Mouse (Mus musculus) E14TG2a.4 (cell line): ENCODE measurements at regions not wholly inside any gene's neighbourhood (a gene's known extent, or its start where the extent isn't known, plus 50 kb on each side); places are given as distances from the start of the nearest gene placed in this dataset.

Experiments used
- H3K27me3 ChIP-seq: 2 replicates; pipeline ENCODE4 v1.6.1; 2014; ENCODE audit warnings: low read length, control low read depth; ENCODE audit not compliant: insufficient read depth
- H3K36me3 ChIP-seq: 2 replicates; pipeline ENCODE4 v1.6.1; 2014; ENCODE audit warnings: low read length, control low read depth; ENCODE audit not compliant: insufficient read depth
- H3K4me1 ChIP-seq: replicated peaks from 2 replicates; pipeline ENCODE4 v1.6.1; 2014; ENCODE audit warnings: low read depth, low read length, control low read depth
- H3K4me3 ChIP-seq: replicated peaks from 2 replicates; pipeline ENCODE4 v1.5.1; 2014; ENCODE audit warnings: mild to moderate bottlenecking, low read length
- H3K9me3 ChIP-seq: 2 replicates; pipeline ENCODE4 v1.6.1; 2014; ENCODE audit warnings: low read length, control low read depth
- CTCF ChIP-seq: conservative IDR thresholded peaks from 2 replicates; pipeline ENCODE4 v1.5.1; 2014; ENCODE audit warnings: low read length
- NANOG ChIP-seq: IDR thresholded peaks from 2 replicates; pipeline ENCODE4 v1.6.1; 2014; ENCODE audit warnings: borderline replicate concordance, low read length, mixed read lengths
- POU5F1 ChIP-seq: IDR thresholded peaks from 2 replicates; pipeline ENCODE4 v1.6.1; 2014; ENCODE audit warnings: low read length, borderline replicate concordance

DNA sequence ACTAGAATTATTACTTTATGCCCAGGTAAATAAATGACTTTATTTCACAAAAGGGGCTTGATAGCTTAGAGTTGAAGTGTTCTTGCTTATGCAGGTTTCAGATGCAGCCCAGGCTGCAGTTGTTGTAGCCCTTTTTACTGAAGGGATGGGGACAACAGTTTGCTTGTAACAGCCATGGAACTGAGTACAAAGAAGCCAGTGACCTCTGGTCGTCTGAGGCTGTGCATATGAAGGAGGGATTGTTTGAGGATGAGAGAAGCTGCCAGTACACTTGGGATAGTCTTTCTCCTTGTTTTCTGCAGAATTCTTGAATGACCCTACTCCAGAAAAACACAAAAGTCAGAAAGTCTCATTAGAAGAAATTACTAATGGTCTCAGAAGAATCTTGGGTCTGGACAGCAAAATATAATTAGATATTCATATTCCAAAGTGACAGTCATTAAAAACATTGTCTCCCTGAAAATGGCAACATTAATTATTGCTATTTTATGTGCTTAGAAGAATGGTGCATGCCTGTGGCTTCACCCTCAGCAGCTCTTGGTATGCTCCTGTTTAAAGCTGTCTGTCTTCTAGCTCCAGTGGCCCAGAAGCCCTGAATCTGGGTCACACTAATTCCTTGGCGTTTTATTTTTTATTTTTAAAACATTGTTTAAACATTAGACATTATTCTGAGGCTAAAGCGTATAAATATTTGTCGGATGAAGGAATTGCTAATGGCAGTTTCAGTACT, 61.9 kb upstream of the Arhgap32 start:
- Histone ChIP-seq H3K9me3 (no peaks in the 10 kb centered on the region), H3K4me3 (no peak overlapping the region), H3K4me1 (peaks cover 16% of the 10 kb centered on the region), H3K27me3 (no peaks in the 10 kb centered on the region), H3K36me3 (no peaks in the 10 kb centered on the region)
- no peak for TF ChIP-seq POU5F1
- TF ChIP-seq NANOG, result no peak
- TF ChIP-seq CTCF, result no peak

- no peaks in the 10 kb centered on the region for H3K36me3 ChIP-seq
Observed at GRCm38 (mm10) chr9:32057427-32058115, 58.4 kb upstream of the Arhgap32 start.

DNA sequence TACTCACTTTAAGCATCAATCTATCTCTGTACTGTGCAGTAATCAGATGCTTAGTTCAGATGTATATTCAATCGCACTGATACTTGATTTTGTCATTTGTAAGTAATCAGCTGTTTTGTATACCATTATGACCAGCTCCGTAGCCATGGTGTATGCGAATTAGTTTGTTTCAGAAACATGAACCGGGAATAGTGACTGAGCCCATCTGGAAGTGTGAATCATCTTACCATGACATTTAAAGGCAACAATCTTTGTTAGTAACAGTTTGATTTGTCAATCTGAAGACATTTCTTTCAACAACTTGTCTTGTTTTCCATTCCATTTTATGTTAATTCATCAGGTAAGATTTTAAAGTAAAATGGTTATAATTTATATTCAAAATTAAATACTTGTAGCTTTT, 53.2 kb upstream of the Arhgap32 start:
- H3K36me3 ChIP-seq, result no peaks in the 10 kb centered on the region
- peaks cover 21% of the 10 kb centered on the region for H3K4me1 ChIP-seq
- no peak overlapping the region for H3K4me3 ChIP-seq
- H3K9me3 ChIP-seq, result no peaks in the 10 kb centered on the region
- H3K27me3 ChIP-seq, result no peaks in the 10 kb centered on the region
- no peak for TF ChIP-seq NANOG
- TF ChIP-seq CTCF, result no peak
- TF ChIP-seq POU5F1, result no peak

More at GRCm38 (mm10) chr9:32057427-32058115, 58.4 kb upstream of the Arhgap32 start:
- Histone ChIP-seq H3K4me3 (no peak overlapping the region), H3K4me1 (peaks cover 16% of the 10 kb centered on the region), H3K9me3 (no peaks in the 10 kb centered on the region), H3K27me3 (no peaks in the 10 kb centered on the region)
- TF ChIP-seq NANOG, result no peak
- TF ChIP-seq POU5F1, result no peak
- TF ChIP-seq CTCF, result no peak

DNA sequence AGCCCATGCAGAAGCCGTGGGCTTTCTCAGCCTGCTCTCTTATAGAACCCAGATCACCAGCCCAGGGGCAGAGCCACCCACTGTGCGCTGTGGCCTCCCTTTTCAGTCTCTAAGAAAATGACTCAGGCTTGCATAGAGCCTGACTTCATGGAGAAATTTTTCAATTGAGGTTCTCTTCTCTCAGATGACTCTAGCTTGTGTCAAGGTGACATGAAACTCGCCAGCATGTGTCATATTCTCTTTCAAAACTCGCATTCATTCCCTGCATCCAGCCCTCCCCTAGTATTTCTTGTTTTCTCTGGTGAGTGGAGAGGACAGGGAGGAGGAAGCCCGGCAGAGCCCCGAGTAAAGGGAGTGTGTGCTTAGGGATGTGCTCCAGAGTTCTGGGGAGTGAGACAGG, 52.4 kb upstream of the Arhgap32 start:
- TF ChIP-seq CTCF, result no peak
- TF ChIP-seq NANOG, result no peak
- no peak for TF ChIP-seq POU5F1
- no peak overlapping the region for H3K4me3 ChIP-seq

DNA sequence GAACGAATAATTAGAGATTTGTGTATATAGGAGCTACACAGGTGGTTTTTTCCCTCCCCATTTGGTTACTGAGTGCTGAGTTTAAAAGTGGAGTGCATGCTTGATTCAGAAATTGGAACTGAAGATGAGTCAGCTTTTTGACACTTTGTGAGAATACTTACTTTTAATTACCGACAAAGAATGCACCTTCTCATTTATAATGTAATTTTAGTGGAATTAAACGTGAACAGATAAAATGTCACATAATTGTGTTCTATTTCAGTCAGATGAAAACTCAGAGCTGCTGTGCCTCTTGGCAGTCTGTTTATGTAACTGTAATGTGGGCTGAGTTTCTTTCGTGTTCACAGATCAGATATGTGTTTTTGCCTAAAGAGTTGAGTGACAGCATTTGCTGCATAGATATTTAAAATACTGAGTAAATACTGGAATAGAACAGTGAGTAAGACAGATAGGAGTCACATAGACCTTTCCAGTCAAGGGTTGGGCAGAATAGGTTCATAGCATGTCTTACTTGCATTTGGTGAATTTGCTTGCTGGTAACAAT, 51.9 kb upstream of the Arhgap32 start:
- no peaks in the 10 kb centered on the region for H3K36me3 ChIP-seq
- no peak overlapping the region for H3K4me3 ChIP-seq
- H3K4me1 ChIP-seq, result peaks cover 13% of the 10 kb centered on the region
- TF ChIP-seq NANOG (no peak), CTCF (no peak), POU5F1 (no peak)
- H3K9me3 ChIP-seq, result no peaks in the 10 kb centered on the region
- H3K27me3 ChIP-seq, result no peaks in the 10 kb centered on the region

More for the DNA sequence above, 52.4 kb upstream of the Arhgap32 start:
- Histone ChIP-seq H3K27me3 (no peaks in the 10 kb centered on the region), H3K9me3 (no peaks in the 10 kb centered on the region), H3K36me3 (no peaks in the 10 kb centered on the region), H3K4me1 (peaks cover 13% of the 10 kb centered on the region)
